Mouse (Mus musculus): Measurements from ENCODE around the gene Dhrs9. TPM values are rescaled to one million over a fixed set of nuclear protein-coding genes. Genes with fewer than 3 reads are reported as not detected.

The Dhrs9 gene
- polyA plus RNA-seq, 1 experiment: not detected

DNA sequence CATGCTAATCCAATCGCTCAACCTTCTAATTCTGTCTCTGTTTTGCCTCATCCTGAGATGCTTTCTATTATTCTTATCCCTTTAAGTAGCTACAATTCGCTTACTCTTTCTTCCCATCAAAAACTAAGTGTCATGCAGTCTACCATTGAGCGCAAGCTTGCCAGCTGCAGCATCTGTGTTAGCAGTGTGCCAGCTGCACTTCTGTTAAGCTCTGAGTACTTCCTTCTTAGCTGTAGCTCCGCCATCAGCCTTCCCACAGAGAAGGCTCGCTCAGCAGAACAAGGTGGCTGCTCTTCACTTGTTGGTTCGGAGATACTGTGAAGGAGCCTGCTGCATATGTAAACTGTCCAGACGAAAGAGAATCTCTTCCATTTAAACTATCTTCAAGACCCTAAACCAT, 22.1 kb downstream of the Dhrs9 start:
- no peak for TF ChIP-seq GATA1 (IDR thresholded peaks at IDR 0.05; ENCODE audit: low read length)

DNA sequence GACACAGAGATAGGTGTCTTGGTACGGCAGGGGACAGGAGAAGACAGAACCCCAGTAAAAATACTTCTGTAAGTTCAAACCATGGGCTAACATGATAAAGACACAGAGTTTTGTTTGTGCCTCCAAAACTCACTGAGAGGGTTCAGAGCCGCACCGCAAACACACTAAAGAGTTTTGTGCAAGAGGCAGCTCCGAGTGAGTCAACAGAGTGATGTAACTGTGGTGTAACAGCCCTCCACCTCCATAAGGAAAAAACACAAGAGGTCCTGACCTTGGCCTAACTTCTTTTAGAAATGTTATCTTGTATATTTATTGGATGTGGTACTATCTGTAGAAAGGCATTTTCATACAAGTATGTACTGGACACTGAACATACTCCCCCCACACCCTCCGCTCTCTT, 25.4 kb downstream of the Dhrs9 start:
- TF ChIP-seq GATA1 (IDR thresholded peaks at IDR 0.05; ENCODE audit: low read length): no peak

DNA sequence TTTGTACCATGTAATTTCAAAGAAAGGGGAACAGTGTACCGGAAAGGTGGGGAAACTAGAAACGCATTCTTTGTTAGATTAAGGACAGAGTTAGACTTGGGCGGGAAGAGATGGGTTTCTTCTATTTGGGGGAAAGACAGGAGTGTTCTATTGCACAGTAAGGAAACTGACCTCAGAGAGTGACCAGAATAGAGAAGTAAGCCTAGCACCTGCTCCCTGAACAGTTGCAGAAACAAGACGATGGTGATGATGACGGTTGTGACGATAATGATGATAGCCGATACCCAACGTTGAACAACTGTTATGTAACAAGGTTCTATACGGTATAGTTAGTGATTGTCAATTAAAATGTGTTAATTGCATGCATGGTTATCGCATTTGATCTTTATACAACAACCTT, 34.3 kb downstream of the Dhrs9 start:
- TF ChIP-seq GATA1 (IDR thresholded peaks at IDR 0.05; ENCODE audit: low read length): no peak

DNA sequence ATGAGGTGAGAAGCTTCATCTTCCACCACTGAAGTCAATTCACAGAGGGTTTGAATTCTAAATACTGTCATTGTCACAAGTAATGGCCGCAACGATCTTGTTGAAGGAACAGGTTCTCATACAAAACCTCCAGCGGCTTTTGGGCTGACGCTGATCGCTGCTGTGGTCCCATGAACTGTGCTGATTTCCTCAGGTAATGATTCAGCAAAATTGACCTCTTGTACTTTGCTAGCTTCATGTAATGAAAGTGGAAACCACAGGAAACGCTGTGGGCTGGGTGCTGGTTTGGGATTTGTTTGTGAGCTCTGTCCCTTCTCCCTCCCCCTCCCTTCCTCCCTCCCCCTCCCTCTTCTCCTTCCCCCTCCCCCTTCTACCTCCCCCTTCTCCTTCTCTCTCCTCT, 34.8 kb downstream of the Dhrs9 start:
- TF ChIP-seq GATA1 (IDR thresholded peaks at IDR 0.05; ENCODE audit: low read length): no peak

DNA sequence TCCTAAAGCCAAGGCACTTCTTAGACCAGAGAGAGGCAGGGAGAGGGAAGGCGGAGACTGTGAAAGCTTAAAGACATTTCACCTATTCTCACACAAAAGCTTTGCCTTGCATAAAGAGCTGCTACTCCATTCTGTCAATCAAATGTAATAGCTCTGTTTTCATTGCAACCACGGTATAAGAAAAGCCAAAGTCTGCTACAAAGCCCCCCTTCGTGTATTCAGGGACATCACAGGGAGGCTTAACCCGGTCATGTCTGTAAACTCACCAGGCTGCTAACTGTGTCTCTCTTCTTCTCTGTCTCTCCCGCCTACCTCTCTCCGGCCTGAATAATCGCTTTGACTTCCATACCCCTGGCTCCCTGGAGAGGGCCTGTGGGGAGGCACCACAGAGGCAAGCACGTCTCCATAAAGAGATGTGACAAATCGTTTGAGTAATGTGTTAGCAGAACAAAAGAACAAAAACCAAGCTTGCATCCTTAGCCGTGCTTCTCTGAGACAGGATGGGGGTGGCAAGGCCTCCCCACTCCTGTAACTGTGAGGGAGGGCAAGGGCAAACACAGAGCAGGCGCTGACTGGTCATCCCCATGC, 38.1 kb downstream of the Dhrs9 start:
- TF ChIP-seq GATA1 (IDR thresholded peaks at IDR 0.05; ENCODE audit: low read length): no peak

DNA sequence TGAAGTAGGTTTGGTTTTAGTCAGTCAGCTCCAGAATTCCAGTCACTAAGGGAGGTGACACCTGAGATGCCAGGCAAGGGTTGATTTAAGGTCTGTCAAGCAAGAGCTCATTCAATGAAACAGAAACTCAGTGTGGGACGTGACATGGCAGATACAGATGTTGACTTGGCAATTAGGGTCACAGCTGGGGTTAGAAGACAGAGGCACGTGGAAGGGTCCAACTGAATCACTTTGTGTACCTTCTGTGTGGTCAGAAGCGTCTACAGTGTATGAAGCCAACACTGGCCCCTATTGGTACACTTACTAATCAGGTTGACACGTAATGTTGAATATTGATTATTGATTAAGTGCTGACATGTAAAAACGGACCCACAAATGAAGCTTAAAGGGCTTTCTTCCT, 44.6 kb downstream of the Dhrs9 start:
- no peak for TF ChIP-seq GATA1 (IDR thresholded peaks at IDR 0.05; ENCODE audit: low read length)

DNA sequence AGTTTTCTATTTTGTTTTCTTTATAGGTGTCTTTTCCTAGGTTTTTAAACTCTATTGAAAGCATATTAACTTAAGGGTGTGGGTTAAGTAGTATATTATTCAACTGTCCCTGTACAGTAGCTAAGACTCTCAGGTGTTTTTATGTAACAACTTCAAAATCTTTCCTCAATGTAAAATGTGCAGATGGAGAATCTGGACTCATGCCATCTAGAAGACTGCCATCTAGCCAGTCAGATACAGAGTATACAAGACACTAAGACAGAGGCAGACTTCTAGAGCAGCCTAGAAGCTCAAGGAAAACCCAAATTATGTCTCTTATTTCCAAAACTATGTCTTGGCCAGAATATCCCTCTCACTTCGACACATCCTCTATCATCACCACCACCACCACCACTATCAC, 45.8 kb downstream of the Dhrs9 start:
- no peak for TF ChIP-seq GATA1 (IDR thresholded peaks at IDR 0.05; ENCODE audit: low read length)

DNA sequence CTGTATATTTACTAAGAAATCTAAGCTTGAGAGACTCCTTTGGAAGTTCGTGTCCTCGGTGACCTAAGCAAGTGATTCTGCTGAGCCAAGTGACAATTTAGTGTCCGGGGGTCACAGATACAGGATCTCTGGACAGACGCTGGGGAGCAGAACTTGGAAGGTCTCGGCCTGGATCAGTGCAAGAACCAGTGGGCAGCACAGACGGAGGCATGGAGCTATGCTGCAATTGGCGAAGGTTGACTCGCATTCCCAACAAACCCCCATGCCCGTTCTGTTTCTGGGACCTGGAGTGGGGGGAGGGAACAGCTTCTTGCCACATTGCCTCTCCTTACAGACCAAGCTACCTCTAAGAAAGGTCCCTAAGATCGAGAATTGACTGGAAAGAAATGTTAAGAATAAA, 46.9 kb downstream of the Dhrs9 start:
- TF ChIP-seq GATA1 (IDR thresholded peaks at IDR 0.05; ENCODE audit: low read length): no peak

DNA sequence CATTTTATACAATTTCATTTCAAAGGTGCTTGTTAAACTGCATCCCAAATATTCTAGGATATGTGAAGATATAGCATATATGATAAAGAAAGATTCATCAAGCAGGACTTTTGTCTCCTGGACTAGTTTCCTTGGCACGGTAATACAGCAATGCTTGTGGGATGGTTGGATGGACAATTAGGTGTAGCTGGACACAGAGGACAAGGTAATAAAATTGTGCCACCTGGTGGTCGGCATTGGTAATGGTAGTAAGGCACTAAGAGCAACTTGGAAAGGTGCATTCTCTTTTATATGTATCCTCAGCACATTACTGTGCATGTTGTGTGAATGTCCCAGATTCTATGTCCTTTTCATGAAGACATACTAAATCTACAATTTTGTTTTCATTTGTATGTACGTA, 47.9 kb downstream of the Dhrs9 start:
- TF ChIP-seq GATA1 (IDR thresholded peaks at IDR 0.05; ENCODE audit: low read length): no peak

DNA sequence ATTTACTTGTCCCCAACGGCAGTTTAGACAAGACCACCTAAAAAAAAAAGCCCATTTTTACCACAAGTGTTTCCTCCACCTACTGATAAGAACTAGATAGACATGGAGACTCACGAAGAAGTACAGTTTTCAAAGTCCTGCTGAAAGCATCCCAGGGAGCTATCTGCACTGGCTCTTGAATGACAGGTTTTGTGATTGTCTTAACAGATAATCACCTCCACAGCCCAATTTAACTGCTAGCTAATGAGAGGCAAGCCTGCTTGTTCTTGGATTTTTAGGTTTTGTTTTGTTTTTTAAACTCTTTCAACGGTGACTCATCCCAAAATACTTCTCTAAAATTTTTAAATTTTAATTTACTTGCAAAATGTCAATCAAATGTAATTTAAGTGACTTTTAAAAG, 61.4 kb downstream of the Dhrs9 start:
- no peak for TF ChIP-seq GATA1 (IDR thresholded peaks at IDR 0.05; ENCODE audit: low read length)

DNA sequence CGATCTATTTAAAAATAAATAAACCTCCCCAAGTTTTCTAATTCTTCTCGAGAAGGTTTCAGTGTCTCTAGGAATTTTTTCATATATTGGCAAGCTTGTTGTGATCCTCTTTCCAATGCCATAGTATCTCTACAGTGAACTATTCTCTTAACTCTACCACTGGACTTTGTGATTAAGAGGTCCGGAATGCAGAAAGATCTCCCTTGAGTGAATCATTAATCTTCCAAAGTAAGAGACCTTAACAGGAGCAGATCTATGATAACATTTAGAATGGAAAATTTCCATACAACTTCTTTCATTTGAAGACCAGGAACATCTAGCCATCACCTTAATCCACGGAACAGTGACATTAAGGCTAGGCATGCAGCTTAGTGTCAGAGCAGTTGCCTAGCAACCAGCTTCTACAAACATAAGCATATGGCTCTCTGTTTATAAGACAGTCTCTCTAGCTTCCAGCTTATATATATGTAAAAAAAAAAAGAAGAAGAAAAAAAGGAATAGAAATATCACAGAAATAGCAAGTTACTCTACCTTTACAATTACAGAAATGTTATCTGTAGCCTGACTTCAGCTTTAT, 65.7 kb downstream of the Dhrs9 start:
- no peak for TF ChIP-seq GATA1 (IDR thresholded peaks at IDR 0.05; ENCODE audit: low read length)

DNA sequence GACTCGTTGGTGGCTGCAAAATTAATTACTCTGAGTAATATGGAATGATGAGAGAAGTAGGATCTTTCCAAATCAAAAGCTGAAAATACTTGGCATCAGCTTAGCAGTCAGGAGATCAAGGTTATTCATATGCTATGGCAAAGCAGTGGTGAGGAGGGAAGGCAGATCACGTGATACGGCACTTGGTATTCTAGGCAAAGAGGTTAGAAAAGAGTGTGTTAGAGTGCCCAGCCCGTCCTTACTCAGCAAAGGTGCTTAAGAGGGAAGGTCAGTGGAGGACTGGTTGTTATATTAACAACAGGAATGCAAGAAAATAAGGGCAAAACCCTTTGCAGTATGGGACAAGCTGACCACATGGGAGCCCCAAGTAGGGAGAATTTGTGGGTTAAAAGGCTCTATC, 68.3 kb downstream of the Dhrs9 start:
- no peak for TF ChIP-seq GATA1 (IDR thresholded peaks at IDR 0.05; ENCODE audit: low read length)

DNA sequence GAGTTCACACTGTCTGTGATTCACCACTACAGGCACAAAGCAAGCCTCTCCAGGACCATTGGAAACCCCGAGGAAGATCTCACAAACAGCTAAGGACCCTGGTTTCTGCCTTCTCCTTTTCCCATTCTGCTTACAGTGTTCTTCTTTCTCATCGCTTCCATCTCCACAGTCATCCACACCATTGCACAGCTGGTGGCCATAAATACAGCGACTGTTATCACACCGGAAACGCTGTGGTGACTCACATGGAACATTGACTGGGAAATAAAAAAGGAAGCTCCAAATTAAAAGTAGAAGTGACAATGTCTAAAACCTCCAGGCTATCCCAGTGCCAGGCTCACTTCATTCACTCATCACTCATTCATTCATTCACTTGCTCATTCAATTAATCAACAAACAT, 70.9 kb downstream of the Dhrs9 start:
- TF ChIP-seq GATA1 (IDR thresholded peaks at IDR 0.05; ENCODE audit: low read length): no peak

Other genes starting within 250 kb of the Dhrs9 start
- gene Nostrin, start 244.6 kb upstream of the Dhrs9 start, polyA plus RNA-seq (2012): not detected in 2 replicates
- 19.1 and 25.9 TPM in 2 replicates for gene Spc25, start 174.3 kb upstream of the Dhrs9 start, polyA plus RNA-seq (2012)
- gene G6pc2, start 169.4 kb upstream of the Dhrs9 start, polyA plus RNA-seq (2012): not detected in 2 replicates
- gene Abcb11, start 37.8 kb upstream of the Dhrs9 start, polyA plus RNA-seq (2012): not detected in 2 replicates
- not detected in 2 replicates for gene Lrp2, start 205.6 kb downstream of the Dhrs9 start, polyA plus RNA-seq (2012)

Measured in G1E-ER4 (cell line).